Mouse (Mus musculus) stomach, embryonic 16.5 days (tissue): ENCODE measurements around the gene Usp1. TPM values are rescaled to one million over a fixed set of nuclear protein-coding genes. Genes with fewer than 3 reads are reported as not detected.
"Not testable (repeated sequence)": the region's sequence is repeated elsewhere in the genome, so short reads cannot be mapped to it uniquely, and the experiment has no call there.

Experiments
- ATAC-seq: fragments of 200-750 bp; cut with Nextera tagmentation; 2 replicates; pipeline ENCODE4 v1.8.0; 2017; ENCODE audit warnings: moderate number of reproducible peaks, moderate TSS enrichment; ENCODE audit not compliant: insufficient read depth, low FRiP score
- H3K27ac ChIP-seq: fragments of 300-500 bp; sonication (generic); 2 replicates; pipeline ENCODE4 v1.5.1; 2014; ENCODE audit warnings: low read length
- H3K27me3 ChIP-seq: fragments of 300-500 bp; sonication (generic); 2 replicates; pipeline ENCODE4 v1.6.1; 2014; ENCODE audit warnings: low read length, control low read depth, mixed read lengths; ENCODE audit not compliant: control insufficient read depth, insufficient read depth
- H3K36me3 ChIP-seq: fragments of 300-500 bp; sonication (generic); 2 replicates; pipeline ENCODE4 v1.6.1; 2014; ENCODE audit warnings: low read length; ENCODE audit not compliant: control insufficient read depth, insufficient read depth
- H3K4me1 ChIP-seq: fragments of 300-500 bp; sonication (generic); 2 replicates; pipeline ENCODE4 v1.6.1; 2014; ENCODE audit warnings: low read length, control low read depth, mixed read lengths; ENCODE audit not compliant: control insufficient read depth, insufficient read depth
- H3K4me2 ChIP-seq: fragments of 300-500 bp; sonication (generic); 2 replicates; pipeline ENCODE4 v1.6.1; 2014; ENCODE audit warnings: low read depth, low read length, mixed read lengths
- H3K4me3 ChIP-seq: fragments of 300-500 bp; sonication (generic); replicated peaks from 2 replicates; pipeline ENCODE4 v1.5.1; 2014; ENCODE audit warnings: mild to moderate bottlenecking, low read length
- H3K9ac ChIP-seq: fragments of 300-500 bp; sonication (generic); 2 replicates; pipeline ENCODE4 v1.6.1; 2014; ENCODE audit warnings: low read length
- H3K9me3 ChIP-seq: fragments of 300-500 bp; sonication (generic); replicated peaks from 2 replicates; pipeline ENCODE4 v1.6.1; 2016; ENCODE audit warnings: low read length, control low read depth; ENCODE audit not compliant: control insufficient read depth
- WGBS: fragments of 180-500 bp; shearing (Covaris S2); extraction: QIAGEN DNeasy Blood & Tissue Kit; methylation state at CpG from one replicate; pipeline ENCODE4 v1.1.7; 2014; 5-methylcytosine and 5-hydroxymethylcytosine counted together
- polyA plus RNA-seq: library from polyadenylated mRNA; unstranded; fragments of >200 nt; fragmentation: Nextera tagmentation; extraction: Ambion mirVana; gene quantifications from 2 replicates; pipeline ENCODE4 v1.2.1, GENCODE M21; 2015

Usp1 gene
- polyA plus RNA-seq, 1 experiment from 2014 or later: 48.7 TPM

DNA sequence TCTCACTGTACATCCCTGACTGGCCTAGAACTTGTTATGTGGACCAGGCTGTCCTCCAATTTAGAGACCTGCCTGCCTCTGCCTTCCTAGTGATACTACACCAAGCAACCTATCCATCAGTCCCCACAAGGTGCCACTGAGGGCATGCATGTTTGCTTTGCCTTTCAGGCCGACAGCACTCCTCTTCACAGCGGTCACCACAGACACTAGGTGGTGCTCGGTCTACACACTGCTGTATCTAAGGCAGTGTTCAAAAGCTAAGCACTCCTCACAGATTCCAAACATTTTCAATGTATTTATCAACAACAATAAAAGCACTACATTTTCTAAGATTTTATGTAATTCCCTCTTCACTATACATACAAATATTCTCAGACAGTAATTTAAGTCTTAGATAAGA, 46.3 kb downstream of the Usp1 start:
- Histone ChIP-seq H3K4me3 (no peak overlapping the region), H3K4me2 (no peak overlapping the region), H3K36me3 (peaks cover 14% of the 10 kb centered on the region; the same call in 1 of the 2 replicates), H3K27ac (no peak overlapping the region), H3K4me1 (no peaks in the 10 kb centered on the region), H3K27me3 (no peaks in the 10 kb centered on the region), H3K9ac (no peak overlapping the region), H3K9me3 (no peaks in the 10 kb centered on the region)
- WGBS: 88% methylated on average over 3 of the region's 3 CpGs
- no peak for ATAC-seq

DNA sequence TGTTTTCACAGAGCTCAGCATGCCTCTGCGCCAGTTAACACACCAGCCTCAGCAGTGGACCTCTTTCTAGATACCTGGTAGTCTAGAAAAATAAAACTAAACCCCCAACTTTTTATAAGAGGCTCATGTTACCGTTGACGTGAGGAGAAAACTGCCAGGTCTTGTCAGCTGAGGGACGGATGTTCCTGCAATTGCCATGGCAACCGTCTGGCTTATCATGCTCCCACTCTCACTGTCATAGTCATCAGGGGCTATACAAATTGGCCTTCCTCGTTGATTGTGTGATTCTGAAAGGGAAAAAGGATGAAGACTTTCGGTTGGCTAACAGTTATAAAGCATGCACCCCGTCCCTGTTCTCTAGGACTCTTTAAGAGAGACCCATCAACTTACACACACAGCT, 52.1 kb downstream of the Usp1 start:
- Histone ChIP-seq H3K4me3 (no peak overlapping the region), H3K27me3 (no peaks in the 10 kb centered on the region), H3K4me1 (no peaks in the 10 kb centered on the region), H3K36me3 (peaks cover 6% of the 10 kb centered on the region; the same call in 1 of the 2 replicates), H3K4me2 (no peak overlapping the region), H3K9me3 (no peaks in the 10 kb centered on the region), H3K27ac (no peak overlapping the region), H3K9ac (no peak overlapping the region)
- 67% methylated on average over 8 of the region's 8 CpGs for WGBS
- no peak for ATAC-seq

DNA sequence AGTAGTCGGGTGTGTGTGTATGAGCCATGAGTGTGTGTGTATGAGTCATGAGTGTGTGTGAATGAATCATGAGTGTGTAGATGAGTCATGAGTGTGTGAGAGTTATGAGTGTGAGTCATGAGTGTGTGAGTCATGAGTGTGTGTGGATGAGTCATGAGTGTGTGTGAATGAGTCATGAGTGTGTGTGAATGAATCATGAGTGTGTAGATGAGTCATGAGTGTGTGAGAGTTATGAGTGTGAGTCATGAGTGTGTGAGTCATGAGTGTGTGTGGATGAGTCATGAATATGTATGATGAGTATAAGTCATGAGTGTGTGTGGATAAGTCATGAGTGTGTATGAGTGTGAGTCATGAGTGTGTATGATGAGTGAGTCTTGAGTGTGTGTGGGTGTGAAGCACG, 54.7 kb downstream of the Usp1 start:
- not testable (repeated sequence) for H3K36me3 ChIP-seq, ATAC-seq, H3K27me3 ChIP-seq, H3K9me3 ChIP-seq, H3K4me2 ChIP-seq, H3K9ac ChIP-seq, H3K4me3 ChIP-seq, H3K27ac ChIP-seq, H3K4me1 ChIP-seq
- WGBS: 96% methylated on average over 2 of the region's 2 CpGs

DNA sequence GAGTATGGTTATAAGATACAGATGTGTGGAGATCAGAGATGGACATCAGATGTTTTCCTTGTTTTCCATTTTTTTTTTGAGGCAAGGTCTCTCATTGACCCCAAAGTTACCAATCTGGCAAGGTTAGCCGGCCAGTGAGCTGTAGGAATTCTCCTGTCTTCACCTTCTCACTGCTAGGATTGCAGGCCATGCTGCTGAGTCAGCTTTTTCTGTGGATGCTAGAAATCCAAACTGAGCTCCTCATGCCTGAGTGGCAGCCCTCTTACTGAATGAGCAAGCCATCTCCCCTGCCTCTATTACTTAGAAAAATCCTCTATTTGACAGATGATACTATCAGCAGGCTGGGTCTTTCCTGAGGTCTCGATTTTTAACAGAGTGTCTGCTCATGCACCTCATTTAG, 55.1 kb downstream of the Usp1 start:
- Histone ChIP-seq H3K4me2 (no peak overlapping the region), H3K9ac (no peak overlapping the region), H3K36me3 (peaks cover under 1% of the 10 kb centered on the region; the same call in 1 of the 2 replicates), H3K9me3 (no peaks in the 10 kb centered on the region), H3K4me1 (no peaks in the 10 kb centered on the region), H3K4me3 (no peak overlapping the region), H3K27me3 (no peaks in the 10 kb centered on the region), H3K27ac (no peak overlapping the region)
- ATAC-seq: no peak
- WGBS: 86% methylated on average over 2 of the region's 2 CpGs

DNA sequence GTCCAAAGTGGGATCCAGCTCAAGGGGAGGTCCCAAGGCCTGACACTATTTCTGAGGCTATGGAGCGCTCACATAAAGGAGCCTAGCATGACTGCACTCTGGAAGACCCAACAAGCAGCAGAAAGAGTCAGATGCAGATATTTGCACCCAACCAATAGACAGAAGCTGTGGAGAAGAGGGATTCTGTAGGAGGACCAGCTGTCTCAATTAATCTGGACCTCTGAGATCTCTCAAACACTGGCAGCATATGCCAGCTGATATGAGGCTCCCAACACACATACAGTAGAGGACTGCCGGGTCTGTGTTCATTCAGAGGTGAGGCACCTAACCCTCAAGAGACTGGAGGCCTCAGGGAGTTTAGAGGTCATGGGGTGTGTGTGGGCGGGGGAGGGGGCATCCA, 56.4 kb downstream of the Usp1 start:
- 81% methylated on average over 3 of the region's 3 CpGs for WGBS
- not testable (repeated sequence) for H3K36me3 ChIP-seq

DNA sequence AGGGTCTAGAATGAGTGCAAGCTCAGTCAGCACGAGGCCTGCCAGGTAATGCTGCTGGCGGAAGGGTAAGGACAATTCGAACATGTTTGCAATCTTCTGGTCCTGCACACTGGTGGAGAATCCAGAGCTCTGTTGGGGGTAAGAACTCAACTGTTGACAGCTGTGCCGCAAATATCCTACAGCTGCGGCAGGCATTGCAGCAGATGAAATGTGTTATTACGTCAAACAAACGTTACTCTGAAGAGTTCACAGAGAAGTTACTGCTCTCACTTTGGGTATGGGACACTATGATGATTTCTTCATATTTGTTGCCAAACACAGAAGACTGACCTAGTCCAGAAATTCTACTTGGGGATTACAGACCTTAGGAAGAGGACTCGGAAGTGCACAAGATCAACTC, 61.1 kb downstream of the Usp1 start:
- H3K27ac ChIP-seq: no peak overlapping the region
- H3K27me3 ChIP-seq: no peaks in the 10 kb centered on the region
- 81% methylated on average over 8 of the region's 8 CpGs for WGBS
- H3K4me1 ChIP-seq: no peaks in the 10 kb centered on the region
- ATAC-seq: no peak
- H3K9me3 ChIP-seq: no peaks in the 10 kb centered on the region
- no peak overlapping the region for H3K4me2 ChIP-seq
- H3K9ac ChIP-seq: no peak overlapping the region
- peaks cover 18% of the 10 kb centered on the region for H3K36me3 ChIP-seq
- H3K4me3 ChIP-seq: no peak overlapping the region

More for the DNA sequence above, 56.4 kb downstream of the Usp1 start:
- H3K27me3 ChIP-seq, ATAC-seq, H3K4me2 ChIP-seq, H3K27ac ChIP-seq, H3K9me3 ChIP-seq, H3K4me1 ChIP-seq, H3K4me3 ChIP-seq, H3K9ac ChIP-seq: not testable (repeated sequence)

Other genes with a start within 250 kb of the Usp1 start
- 0.14 TPM in 1 of 2 replicates, not detected in the other for gene L1td1, start 197.1 kb upstream of the Usp1 start, polyA plus RNA-seq
- 1.3 and 1.8 TPM in 2 replicates for gene Kank4, start 106.3 kb upstream of the Usp1 start, polyA plus RNA-seq
- gene I0C0044D17Rik, start 100.0 kb upstream of the Usp1 start, polyA plus RNA-seq: not detected in 2 replicates
- gene Angptl3, start 107.1 kb downstream of the Usp1 start, polyA plus RNA-seq: 8.4 and 9.2 TPM in 2 replicates
- gene Dock7, start 197.1 kb downstream of the Usp1 start, polyA plus RNA-seq: 51.3 and 52.1 TPM in 2 replicates